Mouse (Mus musculus): ENCODE data around the gene Abhd12b. TPM values are rescaled to one million over a fixed set of nuclear protein-coding genes. Genes with fewer than 3 reads are reported as not detected.
"Not testable (repeated sequence)": the region's sequence is repeated elsewhere in the genome, so short reads cannot be mapped to it uniquely, and the experiment has no call there.

The Abhd12b gene
- total RNA-seq, 1 experiment from 2014 or later, result 0.70 TPM

DNA sequence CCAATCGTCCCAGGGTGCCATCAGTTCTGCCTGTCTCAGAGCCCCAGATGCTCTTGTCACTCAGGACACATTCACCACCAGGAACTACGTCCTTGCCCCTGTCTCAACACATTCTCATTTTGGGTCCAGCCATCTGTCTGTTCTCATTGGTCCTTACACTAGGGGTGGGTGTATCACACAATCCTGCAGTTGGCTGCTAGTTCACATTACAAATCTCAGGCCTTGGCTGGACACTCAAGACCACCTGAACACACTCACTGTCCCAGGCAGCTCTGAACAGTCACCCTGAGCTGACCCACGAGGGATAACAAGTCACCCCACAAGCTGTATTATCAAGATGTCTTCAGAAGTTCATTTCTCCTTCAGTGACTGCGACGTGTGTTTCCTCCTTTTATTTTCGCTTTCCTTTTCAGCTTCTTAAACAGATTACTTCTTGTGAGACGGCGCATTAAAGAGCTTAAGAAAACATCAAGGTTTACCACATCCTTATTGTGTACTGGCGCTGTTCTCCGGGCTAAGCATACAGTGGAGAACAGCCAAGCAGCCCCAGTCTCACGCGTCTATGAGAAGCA lies 17.7 kb upstream of the Abhd12b start:
- ATAC-seq (ENCODE audit: extremely low read depth, insufficient number of reproducible peaks, low FRiP score, poor library complexity, severe bottlenecking), result peak; percentile 71

DNA sequence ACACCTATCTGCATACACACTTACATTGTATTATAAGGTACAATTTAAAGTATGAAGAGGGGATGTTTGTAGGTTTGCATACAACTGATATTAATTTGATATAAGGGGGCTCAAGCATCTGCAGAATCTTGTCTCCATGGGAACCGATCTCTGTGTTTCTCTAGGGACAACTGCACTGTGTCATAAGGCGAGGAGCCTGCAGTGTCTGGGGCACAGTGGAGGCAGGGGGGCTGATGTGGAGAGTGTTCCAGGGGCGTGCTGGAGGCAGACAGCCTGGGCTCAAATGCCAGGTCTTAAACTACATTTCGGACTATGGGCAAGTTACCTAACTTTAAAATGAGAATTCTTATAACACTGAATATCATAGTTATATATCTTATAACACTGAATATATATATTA lies 16.8 kb upstream of the Abhd12b start:
- ATAC-seq (ENCODE audit: extremely low read depth, insufficient number of reproducible peaks, low FRiP score, poor library complexity, severe bottlenecking), result no peak

DNA sequence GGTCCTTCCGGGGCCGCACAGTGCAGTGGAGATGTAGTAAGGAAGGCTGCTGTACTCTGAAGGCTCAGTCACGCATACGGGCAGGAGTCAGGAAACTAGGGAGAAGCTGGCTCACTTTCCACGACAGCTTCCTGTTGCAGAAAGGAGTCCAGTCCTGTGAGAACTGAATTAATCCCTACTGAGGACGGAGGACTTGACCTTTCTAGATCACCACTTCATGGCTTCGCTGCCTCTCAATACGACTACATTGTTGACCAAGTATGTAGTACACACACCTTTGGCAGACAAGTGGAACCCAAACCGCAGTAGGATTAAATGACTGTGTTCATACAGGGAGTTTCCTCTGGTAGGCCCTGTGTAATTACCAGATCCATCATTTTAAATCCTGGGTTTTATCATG lies 16.3 kb upstream of the Abhd12b start:
- ATAC-seq (ENCODE audit: extremely low read depth, insufficient number of reproducible peaks, low FRiP score, poor library complexity, severe bottlenecking), result no peak

DNA sequence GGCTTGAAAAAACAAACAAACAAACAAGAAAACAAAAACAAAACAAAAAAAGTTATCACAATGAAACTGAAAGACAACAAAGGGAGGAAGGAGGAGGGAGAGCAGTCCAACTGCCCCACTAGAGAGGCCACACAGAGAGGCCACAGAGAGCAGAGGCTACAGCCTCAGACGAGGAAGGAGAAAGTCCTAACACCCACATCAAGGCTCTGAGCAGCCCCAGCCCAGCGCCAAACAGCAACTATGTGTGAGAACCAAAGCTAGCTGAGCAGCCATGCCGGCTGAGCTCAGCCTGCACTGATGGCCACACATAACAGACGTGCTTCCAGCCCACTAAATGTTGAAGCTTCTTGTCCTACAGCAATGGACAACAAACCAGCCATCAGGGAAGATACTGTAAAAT lies 14.1 kb upstream of the Abhd12b start:
- no peak for ATAC-seq (ENCODE audit: extremely low read depth, insufficient number of reproducible peaks, low FRiP score, poor library complexity, severe bottlenecking)

DNA sequence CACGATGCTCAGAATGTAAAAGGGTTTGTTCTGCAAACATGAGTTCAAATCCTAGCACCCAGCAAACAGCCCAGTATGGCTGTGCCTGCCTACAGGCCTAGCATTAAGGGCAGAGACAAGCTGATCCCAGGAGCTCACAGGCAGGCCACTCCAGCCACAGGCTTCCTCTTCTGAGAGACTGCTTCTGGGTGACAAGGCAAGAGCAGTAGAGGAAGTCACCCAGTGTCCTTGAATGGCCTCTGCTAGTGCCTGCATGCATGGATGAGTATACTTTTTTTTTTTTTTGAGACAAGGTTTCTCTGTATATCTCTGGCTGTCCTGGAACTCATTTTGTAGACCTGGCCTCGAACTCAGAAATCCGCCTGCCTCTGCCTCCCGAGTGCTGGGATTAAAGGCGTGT lies 13.4 kb upstream of the Abhd12b start:
- peak; percentile 84 for ATAC-seq (ENCODE audit: extremely low read depth, insufficient number of reproducible peaks, low FRiP score, poor library complexity, severe bottlenecking)

GRCm38 (mm10) chr12:70140993-70141576 lies 12.9 kb upstream of the Abhd12b start:
- no peak for ATAC-seq (ENCODE audit: extremely low read depth, insufficient number of reproducible peaks, low FRiP score, poor library complexity, severe bottlenecking)

DNA sequence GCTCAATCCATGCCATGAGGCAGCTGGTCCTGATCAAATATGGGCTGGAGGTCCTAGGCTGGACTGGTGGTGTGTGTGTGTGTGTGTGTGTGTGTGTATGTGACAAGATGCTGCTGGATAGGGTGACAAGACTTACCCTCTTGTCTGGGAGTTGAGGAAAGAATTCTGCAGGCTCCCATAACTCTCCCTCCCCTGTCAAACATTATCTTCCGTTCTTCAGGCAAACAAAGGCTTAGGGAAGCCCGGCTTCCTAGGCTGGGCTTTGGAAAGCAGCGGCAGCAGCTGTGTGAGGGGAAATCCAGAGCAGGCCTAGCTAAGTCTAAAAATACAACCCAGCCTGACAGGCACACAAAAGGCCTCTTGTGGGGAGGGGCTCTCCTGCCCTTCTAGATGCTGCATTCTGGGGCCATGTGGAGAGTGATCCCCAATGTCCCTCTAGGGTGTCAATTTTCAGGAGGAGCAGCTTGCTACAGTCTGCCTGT lies 9.8 kb upstream of the Abhd12b start:
- not testable (repeated sequence) for ATAC-seq (ENCODE audit: extremely low read depth, insufficient number of reproducible peaks, low FRiP score, poor library complexity, severe bottlenecking)

DNA sequence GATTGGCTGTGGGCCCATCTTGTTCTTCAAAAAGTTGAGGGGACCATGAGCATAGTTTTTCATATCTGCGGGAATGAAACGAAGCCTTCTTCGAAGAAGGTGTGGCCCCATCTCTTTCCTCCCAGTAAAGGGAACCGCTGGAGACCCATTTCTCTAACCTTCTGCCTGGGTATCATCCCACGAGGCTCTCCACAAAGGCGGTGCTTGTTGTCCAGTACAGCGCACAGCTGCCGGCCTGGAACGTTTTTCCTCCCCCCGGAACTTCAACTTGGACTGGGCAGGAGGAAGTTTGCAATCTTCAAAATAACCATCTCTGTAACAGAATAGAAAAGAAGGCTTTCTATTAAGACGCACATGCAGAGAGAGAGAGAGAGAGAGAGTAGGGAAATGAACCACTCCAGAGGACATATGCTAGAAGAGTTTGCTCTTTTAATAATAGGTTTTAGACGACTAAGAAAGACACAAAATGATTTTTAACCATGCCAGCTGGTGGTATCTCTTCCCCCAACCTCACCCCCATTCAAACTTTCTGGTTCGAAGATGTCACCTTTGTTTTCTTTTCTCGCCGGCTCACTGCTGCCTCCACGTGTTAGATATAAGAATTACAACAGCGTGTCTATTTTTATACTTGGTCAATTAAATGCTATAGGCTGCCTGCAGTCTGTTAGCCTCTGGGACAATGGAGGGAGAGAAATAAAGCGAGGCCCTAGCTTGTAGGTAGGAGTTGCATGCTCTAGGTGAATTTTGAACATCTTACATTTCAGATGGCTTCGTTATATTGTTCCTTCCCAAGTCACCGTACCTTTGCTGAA lies 9.1 kb upstream of the Abhd12b start:
- ATAC-seq (ENCODE audit: extremely low read depth, insufficient number of reproducible peaks, low FRiP score, poor library complexity, severe bottlenecking), result peak; percentile 68

DNA sequence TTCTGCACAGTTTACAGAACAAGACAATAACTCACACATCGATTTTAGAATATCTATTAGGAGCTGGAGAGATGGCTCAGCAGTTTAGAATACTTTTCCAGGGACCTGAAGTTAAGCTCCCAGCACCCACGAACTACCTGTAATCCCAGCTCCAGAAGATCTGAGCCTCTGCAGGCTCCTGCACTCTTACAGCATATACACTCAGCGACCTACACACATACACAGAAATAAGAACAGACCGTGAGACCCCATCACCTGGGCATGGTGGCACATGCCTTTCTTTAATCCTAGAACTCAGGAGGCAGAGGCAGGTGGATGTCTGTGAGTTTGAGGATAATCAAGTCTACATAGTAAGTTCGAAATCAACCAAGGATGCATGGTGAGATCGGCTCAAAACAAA lies 8.4 kb upstream of the Abhd12b start:
- ATAC-seq (ENCODE audit: extremely low read depth, insufficient number of reproducible peaks, low FRiP score, poor library complexity, severe bottlenecking), result no peak

- ATAC-seq (ENCODE audit: extremely low read depth, insufficient number of reproducible peaks, low FRiP score, poor library complexity, severe bottlenecking), result no peak
Measured at GRCm38 (mm10) chr12:70147986-70148630, 5.8 kb upstream of the Abhd12b start.

GRCm38 (mm10) chr12:70148631-70149265 lies 5.2 kb upstream of the Abhd12b start:
- no peak for ATAC-seq (ENCODE audit: extremely low read depth, insufficient number of reproducible peaks, low FRiP score, poor library complexity, severe bottlenecking)

DNA sequence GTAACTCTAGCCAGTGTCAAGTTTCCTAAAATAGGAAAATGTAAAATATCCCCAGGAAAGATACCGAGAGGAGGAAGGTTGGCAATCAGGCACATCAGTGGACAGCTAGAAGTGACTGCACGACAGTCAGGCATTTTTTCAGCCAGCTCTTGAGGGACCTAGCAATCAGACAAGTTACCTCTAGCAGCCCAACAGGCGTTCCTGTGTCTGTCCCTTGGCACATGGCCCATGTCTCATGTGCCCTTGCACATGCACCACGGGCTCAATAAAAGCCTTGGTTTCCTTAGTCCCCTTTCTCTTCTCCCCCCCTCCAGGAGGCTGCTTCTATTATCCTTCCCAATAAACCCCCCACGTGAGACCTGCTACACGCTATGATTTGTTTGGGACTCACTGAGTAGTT lies 2.3 kb downstream of the Abhd12b start:
- ATAC-seq (ENCODE audit: extremely low read depth, insufficient number of reproducible peaks, low FRiP score, poor library complexity, severe bottlenecking), result no peak

- ATAC-seq (ENCODE audit: extremely low read depth, insufficient number of reproducible peaks, low FRiP score, poor library complexity, severe bottlenecking), result no peak
Measured at GRCm38 (mm10) chr12:70157292-70158066, 3.5 kb downstream of the Abhd12b start.

DNA sequence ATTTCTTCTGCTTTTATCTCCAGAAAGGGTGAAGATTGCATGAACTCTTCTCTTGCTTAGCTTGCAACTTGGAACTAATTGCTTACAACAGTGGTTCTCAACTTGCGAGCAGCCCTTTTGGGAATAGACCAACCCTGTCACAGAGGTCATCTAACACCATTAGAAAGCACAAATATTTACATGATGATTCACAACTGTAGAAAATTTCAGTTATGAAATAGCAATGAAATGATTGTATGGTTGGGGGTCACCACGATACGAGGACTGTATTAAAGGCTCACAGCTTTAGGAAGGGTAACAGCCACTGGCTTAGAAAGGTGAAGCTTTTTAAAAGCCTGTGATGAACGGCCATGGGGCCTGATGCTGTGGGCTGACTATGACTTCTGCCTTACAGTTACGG lies 7.1 kb downstream of the Abhd12b start:
- ATAC-seq (ENCODE audit: extremely low read depth, insufficient number of reproducible peaks, low FRiP score, poor library complexity, severe bottlenecking), result no peak

- ATAC-seq (ENCODE audit: extremely low read depth, insufficient number of reproducible peaks, low FRiP score, poor library complexity, severe bottlenecking), result no peak
Measured at GRCm38 (mm10) chr12:70164741-70165140, 10.8 kb downstream of the Abhd12b start.

GRCm38 (mm10) chr12:70167950-70168349 lies 14.0 kb downstream of the Abhd12b start:
- no peak for ATAC-seq (ENCODE audit: extremely low read depth, insufficient number of reproducible peaks, low FRiP score, poor library complexity, severe bottlenecking)

DNA sequence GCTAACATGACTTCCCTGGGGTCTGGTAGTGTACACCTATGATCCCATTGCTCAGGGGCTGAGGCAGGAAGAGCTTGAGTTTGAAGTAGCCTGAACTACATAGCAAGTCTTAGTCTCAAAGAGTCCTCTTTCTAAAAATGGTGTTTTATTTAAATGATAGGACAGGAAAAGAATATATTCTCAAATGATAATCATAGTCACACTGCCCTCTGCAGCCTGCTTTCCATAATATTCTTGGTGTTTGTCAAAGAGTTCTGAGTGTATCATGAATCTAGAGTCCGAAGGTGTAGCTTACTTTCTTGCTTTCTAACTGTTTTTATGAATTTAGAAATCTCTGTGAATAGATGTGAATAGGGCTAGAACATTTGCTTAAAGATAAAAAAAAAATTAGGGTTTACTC lies 16.0 kb downstream of the Abhd12b start:
- ATAC-seq (ENCODE audit: extremely low read depth, insufficient number of reproducible peaks, low FRiP score, poor library complexity, severe bottlenecking), result no peak

DNA sequence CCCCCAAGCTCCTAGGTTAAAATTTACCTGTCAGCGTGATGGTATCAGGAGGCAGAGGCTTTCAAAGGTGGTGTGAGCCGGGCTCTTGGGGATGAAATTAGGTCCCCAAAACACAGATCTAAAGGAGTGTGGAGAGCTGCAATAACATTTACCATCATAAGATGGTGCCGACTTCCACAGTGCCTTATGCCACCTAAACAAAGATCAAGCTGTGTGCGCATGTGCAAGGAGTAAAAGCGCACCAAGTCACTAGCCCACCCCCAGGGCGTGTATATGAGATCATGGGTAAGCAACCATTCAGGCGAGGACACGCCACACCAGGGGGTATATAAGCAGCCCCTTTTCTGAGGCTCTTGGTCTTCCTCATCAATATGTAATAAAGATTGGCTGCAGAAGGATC lies 29.6 kb downstream of the Abhd12b start:
- not testable (repeated sequence) for ATAC-seq (ENCODE audit: extremely low read depth, insufficient number of reproducible peaks, low FRiP score, poor library complexity, severe bottlenecking)
